Mouse (Mus musculus) neural tube, embryonic 15.5 days (tissue): ENCODE results near the gene Hist1h2ab. TPM values are rescaled to one million over a fixed set of nuclear protein-coding genes. Genes with fewer than 3 reads are reported as not detected.
"Not testable (repeated sequence)": the region's sequence is repeated elsewhere in the genome, so short reads cannot be mapped to it uniquely, and the experiment has no call there.

Experiments
- ATAC-seq: fragments of 200-750 bp; cut with Nextera tagmentation; 2 replicates; pipeline ENCODE4 v1.8.0; 2017; ENCODE audit warnings: mild to moderate bottlenecking, moderate TSS enrichment, moderate library complexity; ENCODE audit not compliant: low FRiP score
- H3K27ac ChIP-seq: fragments of 300-500 bp; sonication (generic); replicated peaks from 2 replicates; pipeline ENCODE4 v1.5.1; 2015; ENCODE audit warnings: mild to moderate bottlenecking, inconsistent platforms
- H3K27me3 ChIP-seq: fragments of 300-500 bp; sonication (generic); replicated peaks from 2 replicates; pipeline ENCODE4 v1.6.1; 2015; ENCODE audit warnings: inconsistent platforms
- H3K36me3 ChIP-seq: fragments of 300-500 bp; sonication (generic); 2 replicates; pipeline ENCODE4 v1.6.1; 2015; ENCODE audit warnings: inconsistent platforms
- H3K4me1 ChIP-seq: fragments of 300-500 bp; sonication (generic); 2 replicates; pipeline ENCODE4 v1.6.1; 2015; ENCODE audit warnings: inconsistent platforms
- H3K4me2 ChIP-seq: fragments of 300-500 bp; sonication (generic); 2 replicates; pipeline ENCODE4 v1.6.1; 2015; ENCODE audit warnings: inconsistent platforms, mild to moderate bottlenecking, moderate library complexity
- H3K4me3 ChIP-seq: fragments of 300-500 bp; sonication (generic); replicated peaks from 2 replicates; pipeline ENCODE4 v1.5.1; 2015; ENCODE audit warnings: mild to moderate bottlenecking, inconsistent platforms
- H3K9ac ChIP-seq: fragments of 300-500 bp; sonication (generic); replicated peaks from 2 replicates; pipeline ENCODE4 v1.6.1; 2015; ENCODE audit warnings: mild to moderate bottlenecking, inconsistent platforms
- H3K9me3 ChIP-seq: fragments of 300-500 bp; sonication (generic); replicated peaks from 2 replicates; pipeline ENCODE4 v1.6.1; 2016; ENCODE audit warnings: inconsistent platforms
- WGBS: fragments of 180-500 bp; shearing (Covaris S2); methylation state at CpG from one replicate; pipeline ENCODE4 v1.1.7; 2015; ENCODE audit warnings: mixed read lengths; 5-methylcytosine and 5-hydroxymethylcytosine counted together
- polyA plus RNA-seq: library from polyadenylated mRNA; unstranded; fragments of >200 nt; fragmentation: Nextera tagmentation; extraction: Ambion mirVana; gene quantifications from 2 replicates; pipeline ENCODE4 v1.2.1, GENCODE M21; 2015

The Hist1h2ab gene
- polyA plus RNA-seq, 1 experiment from 2014 or later, result 3.0 TPM

- Histone ChIP-seq H3K27me3 (no peaks in the 10 kb centered on the region), H3K4me1 (peaks cover 22% of the 10 kb centered on the region), H3K4me3 (no peak overlapping the region), H3K9ac (no peak overlapping the region), H3K27ac (no peak overlapping the region), H3K36me3 (no peaks in the 10 kb centered on the region), H3K9me3 (no peaks in the 10 kb centered on the region), H3K4me2 (no peak overlapping the region)
- ATAC-seq, result no peak
- WGBS, result 54% methylated on average over 3 of the region's 3 CpGs
These were observed 7.0 kb downstream of the Hist1h2ab start for GRCm38 (mm10) chr13:23757921-23758320.

DNA sequence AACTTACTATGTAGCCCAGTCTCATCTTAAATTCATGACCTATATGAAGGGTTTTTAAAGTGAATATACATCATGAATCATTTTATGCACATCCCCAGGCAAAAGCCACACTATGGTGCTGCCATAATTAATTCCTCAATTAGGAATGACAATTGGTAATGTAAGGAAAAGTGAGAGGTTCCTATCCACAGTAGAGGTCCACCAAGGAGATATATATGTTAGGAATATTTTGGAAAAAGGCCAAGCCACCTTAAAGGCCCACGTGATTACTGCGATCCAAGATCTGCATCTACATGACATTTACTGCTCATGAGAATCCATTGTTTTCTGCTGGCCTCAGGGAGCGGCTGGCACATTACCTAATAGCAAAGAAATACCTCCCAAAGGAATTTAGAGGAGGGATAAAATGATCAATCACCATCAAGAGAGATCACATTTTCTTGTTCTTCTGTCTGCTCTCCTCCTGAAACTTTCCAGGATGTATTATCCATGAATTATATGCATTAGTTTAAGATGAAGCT lies 8.4 kb downstream of the Hist1h2ab start:
- Histone ChIP-seq H3K9me3 (no peaks in the 10 kb centered on the region), H3K36me3 (no peaks in the 10 kb centered on the region), H3K27me3 (no peaks in the 10 kb centered on the region), H3K9ac (no peak overlapping the region), H3K4me3 (no peak overlapping the region), H3K4me1 (peaks cover 33% of the 10 kb centered on the region), H3K27ac (no peak overlapping the region), H3K4me2 (no peak overlapping the region)
- no peak for ATAC-seq
- WGBS, result 41% methylated on average over 3 of the region's 3 CpGs

GRCm38 (mm10) chr13:23759916-23760239 lies 9.0 kb downstream of the Hist1h2ab start:
- H3K4me1 ChIP-seq, result peaks cover 37% of the 10 kb centered on the region
- no peaks in the 10 kb centered on the region for H3K9me3 ChIP-seq
- no peak overlapping the region for H3K9ac ChIP-seq
- H3K4me2 ChIP-seq, result peak overlapping the region; percentile 91
- 66% methylated on average over 1 of the region's 1 CpGs for WGBS
- H3K4me3 ChIP-seq, result peak overlapping the region; percentile 50; the same call in 1 of the 2 replicates
- no peaks in the 10 kb centered on the region for H3K36me3 ChIP-seq
- ATAC-seq, result no peak
- H3K27me3 ChIP-seq, result no peaks in the 10 kb centered on the region
- peak overlapping the region; percentile 82 for H3K27ac ChIP-seq

GRCm38 (mm10) chr13:23760240-23760971 lies 9.5 kb downstream of the Hist1h2ab start:
- peaks cover 37% of the 10 kb centered on the region for H3K4me1 ChIP-seq
- 1% methylated on average over 22 of the region's 27 CpGs for WGBS
- no peaks in the 10 kb centered on the region for H3K27me3 ChIP-seq
- peak; percentile 22 for ATAC-seq
- no peaks in the 10 kb centered on the region for H3K9me3 ChIP-seq
- H3K4me2 ChIP-seq, result peak overlapping the region; percentile 91
- peak overlapping the region; percentile 52 for H3K9ac ChIP-seq
- peak overlapping the region; percentile 82 for H3K27ac ChIP-seq
- H3K4me3 ChIP-seq, result peak overlapping the region; percentile 50
- H3K36me3 ChIP-seq, result no peaks in the 10 kb centered on the region

DNA sequence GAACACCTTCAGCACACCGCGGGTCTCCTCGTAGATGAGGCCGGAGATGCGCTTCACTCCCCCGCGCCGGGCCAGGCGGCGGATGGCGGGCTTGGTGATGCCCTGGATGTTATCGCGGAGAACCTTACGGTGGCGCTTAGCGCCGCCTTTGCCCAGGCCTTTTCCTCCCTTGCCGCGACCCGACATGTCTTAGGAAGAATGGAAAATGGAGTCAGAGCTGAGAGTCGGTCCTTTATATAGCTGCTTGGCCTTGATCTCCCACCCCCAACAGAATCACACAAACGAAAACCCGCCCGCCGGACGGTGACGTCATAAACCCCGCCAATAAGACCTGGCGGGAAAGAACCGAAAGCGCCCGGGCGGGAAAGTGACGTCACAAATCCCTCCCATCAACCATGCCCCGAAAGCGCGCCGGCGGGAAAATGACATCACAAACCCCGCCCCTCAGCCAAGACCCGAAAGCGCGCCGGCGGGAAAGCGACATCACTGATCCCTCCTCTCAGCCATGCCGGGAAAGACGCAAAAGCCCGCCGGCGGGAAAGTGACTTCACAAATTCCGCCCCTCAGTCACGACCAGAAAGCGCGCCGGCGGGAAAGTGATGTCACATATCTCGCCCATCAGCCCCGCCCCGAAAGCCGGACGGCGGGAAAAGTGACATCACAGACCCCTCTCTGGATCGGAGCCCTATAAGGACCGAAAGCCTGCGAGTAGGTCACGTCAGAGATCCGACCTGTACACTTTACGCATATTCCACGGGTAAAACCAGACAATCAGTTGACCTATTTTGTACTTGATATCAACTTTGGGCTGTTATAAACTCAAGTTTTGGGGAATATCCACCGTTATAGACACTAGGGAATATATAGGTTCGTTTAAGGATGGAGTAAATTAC lies 10.3 kb downstream of the Hist1h2ab start, which contains the start of gene Hist1h4a:
Gene Hist1h4a, minus strand, starts transcription at position 259 of the 893 bp plus-strand sequence.
- WGBS, result under 1% methylated on average over 70 of the region's 72 CpGs
- H3K4me1 ChIP-seq, result peaks cover 37% of the 10 kb centered on the region
- ATAC-seq, result peak; percentile 85
- H3K4me3 ChIP-seq, result peak within 1 kb of the TSS; percentile 50
- H3K9me3 ChIP-seq, result no peaks in the 10 kb centered on the region
- peak within 1 kb of the TSS; percentile 91 for H3K4me2 ChIP-seq
- H3K27ac ChIP-seq, result peak within 1 kb of the TSS; percentile 82
- H3K36me3 ChIP-seq, result no peaks in the 10 kb centered on the region
- peak within 1 kb of the TSS; percentile 52 for H3K9ac ChIP-seq
- no peaks in the 10 kb centered on the region for H3K27me3 ChIP-seq

- under 1% methylated on average over 31 of the region's 52 CpGs for WGBS
- Histone ChIP-seq H3K4me3 (peak within 1 kb of the TSS; percentile 50), H3K4me2 (peak within 1 kb of the TSS; percentile 91), H3K4me1 (peaks cover 37% of the 10 kb centered on the region), H3K27ac (peak within 1 kb of the TSS; percentile 82), H3K9ac (peak within 1 kb of the TSS; percentile 56)
- ATAC-seq, result peak; percentile 68
- not testable (repeated sequence) for H3K9me3 ChIP-seq, H3K27me3 ChIP-seq, H3K36me3 ChIP-seq
These were observed 11.2 kb downstream of the Hist1h2ab start, which contains the start of gene Hist1h3a for GRCm38 (mm10) chr13:23761871-23762821. Hist1h3a (minus strand) TSS chr13:23762386.

GRCm38 (mm10) chr13:23763242-23763585 lies 12.3 kb downstream of the Hist1h2ab start:
- Histone ChIP-seq H3K27ac (peak overlapping the region; percentile 82), H3K9ac (peak overlapping the region; percentile 56), H3K4me3 (peak overlapping the region; percentile 50), H3K36me3 (no peaks in the 10 kb centered on the region), H3K4me2 (peak overlapping the region; percentile 91), H3K9me3 (no peaks in the 10 kb centered on the region), H3K4me1 (peaks cover 32% of the 10 kb centered on the region), H3K27me3 (no peaks in the 10 kb centered on the region)
- under 1% methylated on average over 10 of the region's 10 CpGs for WGBS
- no peak for ATAC-seq

DNA sequence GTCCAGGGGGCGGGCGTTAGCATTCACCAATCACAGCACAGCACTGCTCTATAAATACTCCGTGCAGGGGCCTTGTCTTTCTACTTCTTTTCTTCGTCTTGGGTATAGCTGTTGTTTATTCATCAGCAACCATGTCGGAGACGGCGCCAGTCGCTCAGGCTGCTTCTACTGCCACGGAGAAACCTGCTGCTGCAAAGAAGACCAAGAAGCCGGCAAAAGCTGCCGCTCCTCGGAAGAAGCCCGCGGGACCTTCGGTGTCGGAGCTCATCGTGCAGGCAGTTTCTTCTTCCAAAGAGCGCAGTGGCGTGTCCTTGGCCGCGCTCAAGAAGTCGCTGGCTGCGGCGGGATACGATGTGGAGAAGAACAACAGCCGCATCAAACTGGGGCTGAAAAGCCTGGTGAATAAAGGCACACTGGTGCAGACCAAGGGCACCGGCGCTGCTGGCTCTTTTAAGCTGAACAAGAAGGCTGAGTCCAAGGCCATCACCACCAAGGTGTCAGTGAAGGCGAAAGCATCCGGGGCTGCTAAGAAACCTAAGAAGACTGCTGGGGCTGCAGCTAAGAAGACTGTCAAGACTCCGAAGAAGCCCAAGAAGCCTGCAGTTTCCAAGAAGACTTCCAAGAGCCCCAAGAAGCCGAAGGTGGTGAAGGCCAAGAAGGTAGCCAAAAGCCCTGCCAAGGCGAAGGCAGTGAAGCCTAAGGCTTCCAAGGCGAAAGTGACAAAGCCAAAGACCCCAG lies 12.8 kb downstream of the Hist1h2ab start, which contains the start of gene Hist1h1a:
Gene Hist1h1a, plus strand, starts transcription at position 81 of the 738 bp plus-strand sequence.
- WGBS, result 2% methylated on average over 34 of the region's 34 CpGs
- Histone ChIP-seq H3K36me3 (no peaks in the 10 kb centered on the region), H3K4me1 (peaks cover 32% of the 10 kb centered on the region), H3K27ac (peak within 1 kb of the TSS; percentile 82), H3K27me3 (no peaks in the 10 kb centered on the region), H3K9ac (peak within 1 kb of the TSS; percentile 56), H3K4me3 (peak within 1 kb of the TSS; percentile 50), H3K4me2 (peak within 1 kb of the TSS; percentile 91), H3K9me3 (no peaks in the 10 kb centered on the region)
- peak; percentile 75 for ATAC-seq

DNA sequence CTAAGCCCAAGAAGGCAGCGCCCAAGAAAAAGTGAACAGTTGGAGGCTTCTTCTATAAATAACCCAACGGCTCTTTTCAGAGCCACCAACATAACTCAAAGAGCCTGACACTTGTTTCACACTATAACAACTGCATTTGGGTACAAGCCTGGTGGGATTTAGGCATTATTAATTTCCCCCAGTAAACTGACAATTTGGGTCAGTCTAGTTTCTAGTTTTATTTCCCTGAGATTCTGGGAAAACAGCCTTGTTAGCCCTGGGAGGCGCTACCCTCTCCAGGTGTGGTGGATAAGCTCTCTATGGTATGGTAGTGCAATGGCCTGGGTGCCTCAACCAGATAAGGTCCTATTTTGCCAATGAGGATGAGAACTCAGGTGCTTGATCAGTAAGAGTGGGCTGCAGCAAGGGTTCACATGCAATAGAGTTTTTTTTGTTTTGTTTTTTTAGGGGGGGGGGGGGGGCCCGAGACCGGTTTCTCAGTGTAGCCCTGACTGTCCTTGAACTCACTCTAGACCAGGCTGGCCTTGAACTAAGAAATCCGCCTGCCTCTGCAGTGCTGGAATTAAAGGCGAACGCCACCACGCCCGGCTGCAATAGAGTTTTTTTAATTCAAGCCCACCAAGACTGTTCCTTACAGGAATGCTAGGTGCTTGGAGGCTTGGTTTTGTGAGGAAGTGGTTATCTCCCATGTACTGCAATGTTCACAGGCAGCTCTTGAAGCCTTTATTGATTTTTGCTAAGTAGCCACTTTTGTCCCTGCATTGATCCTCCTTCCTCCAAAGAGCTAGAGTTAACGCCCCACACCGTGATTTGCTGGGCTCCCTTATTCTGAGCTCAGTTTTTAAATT lies 13.6 kb downstream of the Hist1h2ab start:
- peaks cover 32% of the 10 kb centered on the region for H3K4me1 ChIP-seq
- peak overlapping the region; percentile 82 for H3K27ac ChIP-seq
- H3K4me3 ChIP-seq, result peak overlapping the region; percentile 50
- peak overlapping the region; percentile 56 for H3K9ac ChIP-seq
- WGBS, result 33% methylated on average over 12 of the region's 12 CpGs
- H3K9me3 ChIP-seq, result no peaks in the 10 kb centered on the region
- peak overlapping the region; percentile 91 for H3K4me2 ChIP-seq
- no peak for ATAC-seq
- no peaks in the 10 kb centered on the region for H3K36me3 ChIP-seq
- no peaks in the 10 kb centered on the region for H3K27me3 ChIP-seq

- no peak for ATAC-seq
- H3K27me3 ChIP-seq, result no peaks in the 10 kb centered on the region
- no peak overlapping the region for H3K4me3 ChIP-seq
- no peak overlapping the region for H3K9ac ChIP-seq
- H3K36me3 ChIP-seq, result no peaks in the 10 kb centered on the region
- 73% methylated on average over 1 of the region's 1 CpGs for WGBS
- H3K27ac ChIP-seq, result no peak overlapping the region
- peaks cover 28% of the 10 kb centered on the region for H3K4me1 ChIP-seq
- H3K9me3 ChIP-seq, result no peaks in the 10 kb centered on the region
- H3K4me2 ChIP-seq, result 0 out of 2 replicates have a peak overlapping the region, but pooled peaks have one; percentile 91
These were observed 14.2 kb downstream of the Hist1h2ab start for GRCm38 (mm10) chr13:23765172-23765513.
